Mouse (Mus musculus) adrenal gland, adult 10 weeks (tissue): Measurements from ENCODE around the gene Tspan7. TPM values are rescaled to one million over a fixed set of nuclear protein-coding genes. Genes with fewer than 3 reads are reported as not detected.

Experiments
- polyA plus RNA-seq: library from polyadenylated mRNA; stranded (reverse); fragments of 350-450 nt; fragmentation: Illumina TruSeq; extraction: RNeasy Lipid Tissue Mini Kit (QIAGEN cat#74804); gene quantifications from one replicate; pipeline ENCODE4 v1.2.3, GENCODE M21; 2014; ENCODE audit warnings: low read depth, low replicate concordance

Tspan7 gene
- polyA plus RNA-seq = 70.0 TPM

DNA sequence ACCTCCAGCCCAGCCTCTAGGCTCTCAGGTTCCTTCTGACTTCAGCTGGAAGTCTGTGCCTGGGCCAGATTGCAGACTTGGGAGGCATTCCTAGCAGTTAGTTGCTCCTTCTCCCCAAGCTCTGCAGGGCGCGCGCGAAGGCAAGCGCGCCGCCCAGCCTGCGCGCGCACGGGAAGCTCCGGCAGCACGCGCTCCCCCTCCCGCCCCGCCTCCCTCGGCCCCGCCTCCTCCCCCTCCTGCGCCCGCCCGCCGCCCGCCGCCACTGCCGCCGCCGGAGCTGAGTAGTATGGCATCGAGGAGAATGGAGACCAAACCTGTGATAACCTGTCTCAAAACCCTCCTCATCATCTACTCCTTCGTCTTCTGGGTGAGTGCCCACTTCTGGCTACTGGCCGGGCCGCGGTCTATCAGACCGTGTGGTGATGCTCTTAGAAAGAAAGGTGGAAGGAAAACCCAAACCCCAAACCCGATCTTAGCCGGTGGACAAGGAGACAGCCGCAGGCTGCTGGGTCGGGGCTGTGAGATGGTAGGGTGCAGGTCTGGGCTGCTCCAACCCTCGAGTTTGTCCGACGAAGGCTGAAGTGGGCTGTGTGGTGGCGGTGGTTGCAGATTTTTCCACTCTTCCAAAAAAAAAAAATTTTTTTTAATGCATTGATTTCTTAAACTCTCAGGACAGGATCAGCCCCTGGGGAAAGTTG lies at the start of gene Tspan7:
Gene Tspan7 (plus strand): TSS at position 287 of the 698 bp plus-strand sequence.

Other genes starting within 250 kb of the Tspan7 start
- gene Otc, start 232.9 kb upstream of the Tspan7 start, polyA plus RNA-seq = not detected
- gene Mid1ip1, start 229.9 kb downstream of the Tspan7 start, polyA plus RNA-seq = 21.6 TPM